Mouse (Mus musculus): ENCODE measurements around the gene Arhgap17.

DNA sequence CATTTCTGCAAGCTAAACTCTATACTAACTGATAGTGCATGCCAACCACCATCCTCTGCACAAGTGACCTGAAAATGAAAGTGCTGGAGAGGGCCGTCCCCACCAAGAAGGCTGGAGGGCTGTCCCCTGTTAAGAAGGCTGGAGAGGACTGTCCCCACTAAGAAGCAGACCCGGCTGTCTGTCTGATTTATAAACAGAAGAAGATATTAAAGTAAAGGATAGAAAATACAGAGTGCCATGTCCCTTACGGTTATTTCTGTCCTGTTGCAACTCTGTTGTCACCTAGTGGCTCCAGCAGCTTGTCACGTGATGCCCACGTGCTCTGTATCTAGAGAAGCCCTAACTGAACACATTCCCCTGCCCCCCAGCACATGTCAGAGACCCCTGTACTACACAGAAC is 9.5 kb downstream of the Arhgap17 start:
- no peak for TF ChIP-seq CTCF (conservative IDR thresholded peaks at IDR 0.05 in 1 of 2, IDR thresholded peaks at IDR 0.05 in 1 of 2; ENCODE audit: low read depth in 2 of 2, low read length in 2 of 2)
- peak; percentile 97 for TF ChIP-seq BHLHE40 (IDR thresholded peaks at IDR 0.05; ENCODE audit: low read depth, low read length)
- no peak for TF ChIP-seq ELF1 (IDR thresholded peaks at IDR 0.05; ENCODE audit: low read depth, low read length)
- no peak for TF ChIP-seq ZNF384 (IDR thresholded peaks at IDR 0.05; ENCODE audit: low read depth, low read length)
- TF ChIP-seq POLR2A (IDR thresholded peaks at IDR 0.05; ENCODE audit: low read depth, low read length) = no peak
- TF ChIP-seq RAD21 (IDR thresholded peaks at IDR 0.05; ENCODE audit: low read depth, low read length) = no peak
- peak; percentile 71 for TF ChIP-seq IRF4 (IDR thresholded peaks at IDR 0.05; ENCODE audit: low read depth, low read length)
- TF ChIP-seq ZKSCAN1 (IDR thresholded peaks at IDR 0.05; ENCODE audit: borderline replicate concordance, low read depth, low read length) = no peak
- no peak for TF ChIP-seq SMC3 (IDR thresholded peaks at IDR 0.05; ENCODE audit: low read depth, low read length)

All from CH12.LX (cell line).